Mouse (Mus musculus) heart, adult 2 months (tissue): Measurements from ENCODE around the gene Cir1. TPM values are rescaled to one million over a fixed set of nuclear protein-coding genes. Genes with fewer than 3 reads are reported as not detected.

Experiments used
- DNase-seq, 2 experiments: peaks; one replicate each; pipeline ENCODE4 v3.0.0; 2021
- H3K27ac ChIP-seq: fragments of 200-600 bp; 2 replicates; pipeline ENCODE4 v1.8.1; 2022
- H3K27me3 ChIP-seq: fragments of 200-500 bp; 2 replicates; pipeline ENCODE4 v1.6.1; 2012; ENCODE audit warnings: mild to moderate bottlenecking, low read length, inconsistent platforms, mixed read lengths; ENCODE audit not compliant: control insufficient read depth, insufficient read depth
- H3K36me3 ChIP-seq: fragments of 200-500 bp; 2 replicates; pipeline ENCODE4 v1.6.1; 2012; ENCODE audit warnings: low read length, inconsistent platforms; ENCODE audit not compliant: control insufficient read depth, insufficient read depth
- H3K4me1 ChIP-seq: fragments of 200-500 bp; 2 replicates; pipeline ENCODE4 v1.6.1; 2011; ENCODE audit warnings: low read length; ENCODE audit not compliant: control insufficient read depth, insufficient read depth
- H3K4me3 ChIP-seq: fragments of 200-600 bp; 2 replicates; pipeline ENCODE4 v1.8.1; 2022
- H3K79me2 ChIP-seq: fragments of 200-500 bp; replicated peaks from 2 replicates; pipeline ENCODE4 v1.6.1; 2012; ENCODE audit warnings: mild to moderate bottlenecking, inconsistent platforms, low read length, moderate library complexity, mixed read lengths; ENCODE audit not compliant: control insufficient read depth, insufficient read depth
- H3K9ac ChIP-seq: fragments of 200-500 bp; 2 replicates; pipeline ENCODE4 v1.6.1; 2012; ENCODE audit warnings: low read depth, mild to moderate bottlenecking, control low read depth, inconsistent platforms, low read length, mixed read lengths
- CTCF ChIP-seq: fragments of 200-600 bp; IDR thresholded peaks from 2 replicates; pipeline ENCODE4 v1.8.1; 2022; ENCODE audit warnings: antibody characterized with exemption, mild to moderate bottlenecking, moderate library complexity
- EP300 ChIP-seq: fragments of 200-500 bp; IDR thresholded peaks from 2 replicates; pipeline ENCODE4 v1.6.1; 2011; ENCODE audit warnings: low read depth, low read length, control low read depth; ENCODE audit not compliant: insufficient read depth
- POLR2A ChIP-seq: fragments of 200-500 bp; IDR thresholded peaks from 2 replicates; pipeline ENCODE4 v1.6.1; 2011; ENCODE audit warnings: mild to moderate bottlenecking, low read depth, low read length, control low read depth; ENCODE audit not compliant: insufficient read depth
- WGBS: fragments of 180-500 bp; shearing (Covaris S2); methylation state at CpG from one replicate; pipeline ENCODE4 v1.1.7; 2018; 5-methylcytosine and 5-hydroxymethylcytosine counted together
- intact Hi-C: fragments of 180-260 bp; cut with DNase I; formaldehyde crosslinking; loops from one replicate; pipeline ENCODE4 v1.15.1; 2025
- polyA plus RNA-seq: library from polyadenylated mRNA; depleted of rRNA; stranded (reverse); fragments of >200 nt; gene quantifications from 2 replicates; pipeline ENCODE4 v1.2.3, GENCODE M21; 2012
- total RNA-seq, 2 experiments: library from RNA; stranded (reverse); gene quantifications; 2 replicates each; pipeline ENCODE4 v1.2.3; 2021

Cir1 gene
- total and polyA plus RNA-seq, 3 experiments = 2.5 to 14.3 (median 11.9) TPM

- 0 out of 2 replicates have a peak, but pooled peaks cover 2% of the 10 kb centered on the region for H3K79me2 ChIP-seq
- TF ChIP-seq EP300 (no peak), POLR2A (no peak), CTCF (no peak)
- no peaks in the 10 kb centered on the region; the same call in 1 of the 2 replicates for H3K36me3 ChIP-seq
- intact Hi-C loops = no loop called here
- no peak overlapping the region for H3K27ac ChIP-seq
- no peak for DNase-seq
- H3K4me1 ChIP-seq = no peaks in the 10 kb centered on the region
- H3K9ac ChIP-seq = no peak overlapping the region
- H3K27me3 ChIP-seq = no peaks in the 10 kb centered on the region
- H3K4me3 ChIP-seq = no peak overlapping the region
- 86% methylated on average over 3 of the region's 3 CpGs for WGBS
Observed at GRCm38 (mm10) chr2:73298841-73299240, 13.7 kb downstream of the Cir1 start.

- no peak overlapping the region for H3K27ac ChIP-seq
- H3K4me3 ChIP-seq = no peak overlapping the region
- H3K9ac ChIP-seq = no peak overlapping the region
- 84% methylated on average over 7 of the region's 7 CpGs for WGBS
- no peaks in the 10 kb centered on the region for H3K4me1 ChIP-seq
- intact Hi-C loops = no loop called here
- 0 out of 2 replicates have a peak, but pooled peaks cover 2% of the 10 kb centered on the region for H3K79me2 ChIP-seq
- DNase-seq = no peak
- TF ChIP-seq EP300 (no peak), POLR2A (no peak), CTCF (no peak)
- no peaks in the 10 kb centered on the region for H3K27me3 ChIP-seq
- no peaks in the 10 kb centered on the region; the same call in 1 of the 2 replicates for H3K36me3 ChIP-seq
Observed at GRCm38 (mm10) chr2:73298154-73298553, 14.3 kb downstream of the Cir1 start.

- H3K27me3 ChIP-seq = no peaks in the 10 kb centered on the region
- H3K4me3 ChIP-seq = no peak overlapping the region
- H3K27ac ChIP-seq = no peak overlapping the region
- intact Hi-C loops = no loop called here
- WGBS = 47% methylated on average over 7 of the region's 7 CpGs
- no peak for DNase-seq
- 0 out of 2 replicates have a peak, but pooled peaks cover 2% of the 10 kb centered on the region for H3K79me2 ChIP-seq
- H3K4me1 ChIP-seq = peaks cover 1% of the 10 kb centered on the region; the same call in 1 of the 2 replicates
- no peak overlapping the region for H3K9ac ChIP-seq
- TF ChIP-seq CTCF = no peak
- no peak for TF ChIP-seq POLR2A
- TF ChIP-seq EP300 = no peak
- H3K36me3 ChIP-seq = no peaks in the 10 kb centered on the region; the same call in 1 of the 2 replicates
Observed at GRCm38 (mm10) chr2:73295023-73295422, 17.5 kb downstream of the Cir1 start.

GRCm38 (mm10) chr2:73291130-73291529, 21.4 kb downstream of the Cir1 start:
- no peak for DNase-seq
- Histone ChIP-seq H3K79me2 (0 out of 2 replicates have a peak, but pooled peaks cover 2% of the 10 kb centered on the region), H3K9ac (no peak overlapping the region), H3K4me3 (no peak overlapping the region), H3K36me3 (no peaks in the 10 kb centered on the region; the same call in 1 of the 2 replicates), H3K27ac (no peak overlapping the region), H3K27me3 (no peaks in the 10 kb centered on the region), H3K4me1 (peaks cover 1% of the 10 kb centered on the region; the same call in 1 of the 2 replicates)
- TF ChIP-seq EP300 (no peak), POLR2A (no peak), CTCF (no peak)
- WGBS = 69% methylated on average over 4 of the region's 4 CpGs
- intact Hi-C loops = no loop called here

GRCm38 (mm10) chr2:73285630-73286029, 26.9 kb downstream of the Cir1 start:
- TF ChIP-seq CTCF = peak; percentile 72
- TF ChIP-seq EP300 = no peak
- intact Hi-C loops = no loop called here

GRCm38 (mm10) chr2:73281707-73282106, 30.8 kb downstream of the Cir1 start:
- Histone ChIP-seq H3K4me3 (no peak overlapping the region), H3K36me3 (no peaks in the 10 kb centered on the region; the same call in 1 of the 2 replicates), H3K4me1 (peaks cover 2% of the 10 kb centered on the region; the same call in 1 of the 2 replicates), H3K9ac (no peak overlapping the region), H3K27me3 (peaks cover 26% of the 10 kb centered on the region), H3K27ac (no peak overlapping the region), H3K79me2 (no peaks in the 10 kb centered on the region)
- intact Hi-C loops = no loop called here
- 47% methylated on average over 7 of the region's 7 CpGs for WGBS
- peak; percentile 42 for TF ChIP-seq CTCF
- TF ChIP-seq EP300 = no peak
- DNase-seq = no peak

More at GRCm38 (mm10) chr2:73285630-73286029, 26.9 kb downstream of the Cir1 start:
- H3K4me3 ChIP-seq = no peak overlapping the region
- 25% methylated on average over 2 of the region's 2 CpGs for WGBS
- DNase-seq = no peak
- H3K9ac ChIP-seq = no peak overlapping the region
- H3K27me3 ChIP-seq = peaks cover 5% of the 10 kb centered on the region
- no peaks in the 10 kb centered on the region for H3K79me2 ChIP-seq
- no peak overlapping the region for H3K27ac ChIP-seq
- no peaks in the 10 kb centered on the region for H3K4me1 ChIP-seq
- no peaks in the 10 kb centered on the region; the same call in 1 of the 2 replicates for H3K36me3 ChIP-seq
